Mouse (Mus musculus): Measurements from ENCODE around the gene Ptprd.

The Ptprd gene

DNA sequence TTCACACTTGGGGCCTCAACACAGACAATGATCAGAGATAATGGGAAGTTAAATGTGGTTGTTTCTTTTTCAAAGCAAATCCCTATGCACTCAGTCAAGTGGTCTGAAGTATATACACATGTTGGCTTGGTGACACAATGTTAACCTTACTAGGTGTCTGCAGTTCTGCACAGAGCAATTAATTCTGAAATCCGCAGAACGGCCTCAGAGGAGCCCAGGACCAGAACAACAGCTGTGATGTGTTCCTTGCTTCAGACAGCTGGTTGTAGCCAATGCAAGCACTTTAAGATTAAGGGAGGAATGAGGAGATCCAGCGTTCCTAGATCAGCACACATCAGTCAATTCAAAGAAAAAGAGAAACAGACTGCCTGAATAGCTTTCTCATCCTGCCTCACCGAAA, 1891.9 kb downstream of the Ptprd start:
- DNase-seq (ENCODE audit: low read depth, low spot score): no peak

DNA sequence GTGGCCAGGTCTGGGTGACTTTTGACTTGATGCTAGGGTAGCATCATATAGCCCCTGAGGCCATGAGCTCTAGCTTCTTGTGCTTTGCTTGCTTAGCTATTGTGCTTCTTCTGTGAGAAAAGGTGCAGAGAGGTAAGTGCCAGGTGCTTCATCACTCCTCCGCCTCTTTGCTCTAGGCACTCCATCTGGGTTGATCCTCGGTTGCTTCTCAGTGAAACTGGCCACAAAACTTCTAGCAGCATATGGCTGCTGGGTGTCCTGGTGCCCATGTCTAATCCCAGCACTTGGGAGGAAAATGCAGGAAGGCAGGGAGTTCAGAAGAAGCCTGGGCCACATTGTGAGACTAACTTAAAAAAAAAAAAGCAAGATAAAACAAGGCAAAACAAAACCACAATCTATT, 1895.8 kb downstream of the Ptprd start:
- peak; percentile 58 for DNase-seq (ENCODE audit: low read depth, low spot score)

GRCm38 (mm10) chr4:76313749-76314148, 1898.0 kb downstream of the Ptprd start:
- no peak for DNase-seq (ENCODE audit: low read depth, low spot score)

GRCm38 (mm10) chr4:76312593-76312992, 1899.2 kb downstream of the Ptprd start:
- no peak for DNase-seq (ENCODE audit: low read depth, low spot score)

DNA sequence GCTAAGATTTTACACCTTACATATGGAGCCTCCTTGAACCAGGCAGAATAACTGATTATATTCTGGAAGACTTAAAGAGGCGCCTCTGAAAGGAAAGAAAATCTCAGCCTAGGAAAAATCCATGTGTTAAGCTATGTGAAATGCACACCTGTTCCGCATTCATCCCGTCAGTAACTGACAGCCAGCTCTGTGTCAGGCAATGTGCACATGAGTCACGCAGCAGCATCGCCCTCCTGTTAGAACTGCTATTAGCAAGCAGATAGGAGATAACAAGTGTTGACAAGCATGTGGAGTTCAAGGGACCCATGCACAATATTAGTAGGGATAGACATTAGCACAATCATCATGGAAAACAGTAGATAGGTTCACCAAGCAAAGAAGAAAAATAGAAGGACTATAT, 1905.8 kb downstream of the Ptprd start:
- no peak for DNase-seq (ENCODE audit: low read depth, low spot score)

DNA sequence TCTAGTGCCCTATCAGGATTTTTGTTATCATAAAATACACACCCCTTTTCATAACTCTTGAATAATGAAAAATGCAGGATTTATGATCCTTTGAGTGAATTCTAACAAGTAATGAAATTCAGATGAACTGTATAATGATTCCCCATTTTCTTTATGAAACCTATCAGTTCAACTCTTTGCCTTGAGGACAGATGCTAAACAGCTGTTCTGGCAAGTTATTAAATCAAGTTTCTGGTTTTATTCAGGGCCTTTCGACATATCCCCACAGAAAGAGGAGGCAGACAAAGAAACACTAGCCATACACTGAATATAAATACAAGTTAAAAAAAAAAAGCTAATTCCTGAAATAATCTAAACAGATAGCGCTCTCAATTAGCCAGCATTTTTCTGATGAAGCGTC, 1914.4 kb downstream of the Ptprd start:
- DNase-seq (ENCODE audit: low read depth, low spot score): no peak

DNA sequence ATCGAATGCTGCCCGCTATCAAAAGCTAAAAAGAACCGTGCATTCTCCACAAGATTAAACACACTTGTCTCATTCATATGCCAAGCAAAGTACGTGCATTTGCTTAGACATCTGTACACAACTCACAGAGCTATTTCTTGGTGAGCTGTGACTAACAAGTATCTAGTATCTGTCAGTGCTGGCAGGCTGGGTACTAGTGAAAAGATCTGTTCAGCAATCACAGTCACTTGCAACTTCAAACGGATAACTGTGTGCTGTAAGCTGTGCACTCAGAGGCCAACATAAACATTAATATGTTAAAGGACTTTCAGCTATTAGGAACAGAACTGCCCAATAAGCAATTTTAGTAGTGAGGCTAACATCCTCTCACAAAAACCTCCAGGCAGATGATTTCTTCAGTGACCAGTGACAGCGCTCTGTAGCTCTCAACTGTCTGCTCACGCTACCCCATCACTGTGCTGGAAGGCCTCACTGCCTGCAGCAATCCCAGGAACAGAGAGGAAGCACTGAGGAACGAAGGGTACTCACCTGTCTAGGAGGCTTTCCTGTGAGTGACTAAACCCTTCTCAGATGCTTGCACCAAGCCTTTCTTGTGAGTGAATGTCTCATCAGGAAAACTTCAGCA, 1918.9 kb downstream of the Ptprd start:
- DNase-seq (ENCODE audit: low read depth, low spot score): no peak

- no peak for DNase-seq (ENCODE audit: low read depth, low spot score)
Observed at GRCm38 (mm10) chr4:76290484-76290818, 1921.3 kb downstream of the Ptprd start.

- DNase-seq (ENCODE audit: low read depth, low spot score): no peak
Observed at GRCm38 (mm10) chr4:76289612-76290483, 1921.9 kb downstream of the Ptprd start.

GRCm38 (mm10) chr4:76286016-76286415, 1925.7 kb downstream of the Ptprd start:
- no peak for DNase-seq (ENCODE audit: low read depth, low spot score)

DNA sequence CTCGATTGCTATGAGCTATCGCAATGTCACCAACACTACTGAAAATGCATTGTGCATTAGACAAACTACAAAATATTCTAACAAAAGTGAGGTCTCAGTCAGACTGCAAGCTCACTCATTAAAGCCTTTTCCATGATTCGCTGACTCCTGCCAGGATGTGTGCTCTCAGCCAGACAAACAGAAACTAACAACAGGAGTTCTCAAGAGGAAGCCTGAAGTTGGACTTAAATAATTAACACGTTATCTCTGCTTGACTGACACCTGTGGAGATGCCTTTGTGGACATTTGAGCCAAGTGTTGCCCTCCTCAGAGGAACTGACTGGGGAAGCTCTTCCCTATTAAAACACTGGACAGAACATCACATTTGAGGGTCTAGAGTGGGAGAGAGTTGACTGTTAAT, 1928.9 kb downstream of the Ptprd start:
- DNase-seq (ENCODE audit: low read depth, low spot score): peak; percentile 27

- no peak for DNase-seq (ENCODE audit: low read depth, low spot score)
Observed at GRCm38 (mm10) chr4:76262727-76263126, 1949.0 kb downstream of the Ptprd start.

GRCm38 (mm10) chr4:76260686-76261085, 1951.1 kb downstream of the Ptprd start:
- DNase-seq (ENCODE audit: low read depth, low spot score): peak; percentile 90

DNA sequence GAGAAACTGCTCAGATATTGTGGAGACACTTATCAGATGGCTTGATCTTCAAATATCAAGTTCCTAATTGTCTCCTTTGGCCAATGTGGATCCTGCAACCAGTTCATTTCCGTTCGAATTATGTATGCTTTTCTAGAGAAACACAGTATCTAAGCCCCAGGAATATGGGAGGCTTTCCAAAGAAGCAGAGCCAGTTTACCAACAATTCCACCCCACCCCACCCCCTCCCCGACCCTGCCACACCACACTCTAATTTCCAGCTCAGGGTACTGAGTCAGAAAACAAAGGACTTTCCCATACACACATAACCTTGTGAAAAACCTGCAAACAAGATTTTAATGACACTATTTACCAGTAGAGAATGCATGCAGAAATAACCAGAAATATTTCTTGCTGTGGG, 1951.5 kb downstream of the Ptprd start:
- peak; percentile 39 for DNase-seq (ENCODE audit: low read depth, low spot score)

DNA sequence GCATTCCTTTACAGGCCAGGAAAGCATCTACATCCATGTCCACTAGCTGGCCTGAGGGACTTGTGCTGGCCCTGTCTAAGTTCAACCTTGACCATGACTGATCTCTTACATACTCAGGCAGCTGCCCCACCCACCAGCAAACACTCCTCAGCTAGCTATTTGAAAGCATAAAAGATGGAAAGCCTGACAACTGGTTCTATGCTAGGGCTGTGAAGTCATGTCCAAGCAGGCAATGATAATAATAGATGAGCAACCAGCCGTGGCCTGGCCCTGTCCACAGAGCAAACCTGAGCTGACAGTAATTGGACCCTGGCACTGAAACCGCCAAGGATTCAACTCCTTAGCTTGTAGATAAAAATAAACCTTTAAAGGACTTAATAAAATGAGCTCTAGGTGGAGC, 1952.1 kb downstream of the Ptprd start:
- DNase-seq (ENCODE audit: low read depth, low spot score): peak; percentile 43

- no peak for DNase-seq (ENCODE audit: low read depth, low spot score)
Observed at GRCm38 (mm10) chr4:76244371-76244770, 1967.4 kb downstream of the Ptprd start.

GRCm38 (mm10) chr4:76241542-76241941, 1970.2 kb downstream of the Ptprd start:
- DNase-seq (ENCODE audit: low read depth, low spot score): no peak

DNA sequence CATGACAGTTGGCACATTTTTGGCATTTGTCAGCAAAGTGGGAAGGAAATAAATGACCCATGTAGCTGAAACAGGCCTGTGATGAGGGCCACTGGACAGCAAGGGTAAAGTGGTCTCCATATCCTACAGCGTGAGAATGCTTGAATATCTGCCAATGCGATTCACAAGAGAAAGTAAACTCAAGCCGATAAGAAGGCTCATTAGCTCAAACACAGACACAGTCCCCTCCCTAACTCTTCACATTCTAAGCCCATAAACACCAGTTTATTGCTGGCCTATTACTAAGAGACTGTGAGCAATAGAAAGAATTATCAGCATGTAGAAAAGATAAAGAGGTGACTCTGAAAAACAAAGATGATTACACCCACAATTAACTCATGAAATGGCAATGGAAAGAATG, 1970.6 kb downstream of the Ptprd start:
- no peak for DNase-seq (ENCODE audit: low read depth, low spot score)

- DNase-seq (ENCODE audit: low read depth, low spot score): peak; percentile 25
Observed at GRCm38 (mm10) chr4:76239063-76239462, 1972.7 kb downstream of the Ptprd start.

DNA sequence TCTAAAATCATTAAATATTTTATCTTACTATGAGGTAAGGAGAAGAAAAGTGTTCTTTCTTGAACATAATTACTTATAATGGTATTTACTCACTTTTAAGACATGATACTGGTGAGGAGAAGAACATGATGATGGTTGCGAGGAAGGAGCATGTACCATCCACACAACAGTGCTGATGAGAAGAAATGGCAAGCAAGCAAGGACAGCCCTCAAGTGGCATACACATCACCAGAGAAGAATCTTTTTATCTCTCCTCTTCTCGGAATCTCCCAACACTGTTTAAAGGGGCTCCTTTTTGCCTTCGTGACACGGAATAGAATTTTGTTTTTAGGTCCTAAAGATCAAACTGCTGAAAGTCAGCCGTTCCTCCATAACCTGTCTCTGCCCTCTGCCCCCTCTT, 1973.2 kb downstream of the Ptprd start:
- no peak for DNase-seq (ENCODE audit: low read depth, low spot score)

GRCm38 (mm10) chr4:76237827-76238226, 1973.9 kb downstream of the Ptprd start:
- DNase-seq (ENCODE audit: low read depth, low spot score): peak; percentile 66

- DNase-seq (ENCODE audit: low read depth, low spot score): no peak
Observed at GRCm38 (mm10) chr4:76223720-76224119, 1988.0 kb downstream of the Ptprd start.

DNA sequence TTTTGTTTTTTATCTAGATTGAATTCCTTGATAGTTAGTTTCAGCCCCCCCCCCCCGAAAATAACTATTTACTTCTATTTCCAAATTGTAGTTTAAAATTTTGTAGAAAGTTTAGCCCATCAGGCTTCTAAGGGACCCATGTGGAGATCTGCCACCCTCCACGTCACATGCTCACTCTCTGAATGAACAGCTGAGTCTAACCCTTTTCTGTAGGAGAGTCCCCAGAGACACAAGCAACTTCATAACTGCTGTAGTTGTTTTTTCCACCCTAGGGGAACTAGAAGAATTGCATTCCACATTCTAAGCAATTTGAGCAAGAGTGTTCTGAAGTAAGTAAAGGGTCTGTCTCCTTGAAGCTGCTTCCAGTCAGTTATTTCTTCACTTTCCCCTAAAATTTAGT, 1989.2 kb downstream of the Ptprd start:
- DNase-seq (ENCODE audit: low read depth, low spot score): no peak
